Mouse (Mus musculus) erythroid progenitor cell, adult 5-6 weeks (primary cell): ENCODE data around the gene Ctrl. TPM values are rescaled to one million over a fixed set of nuclear protein-coding genes. Genes with fewer than 3 reads are reported as not detected.

Experiments used
- ATAC-seq: replicated peaks from 2 replicates; pipeline ENCODE4 v1.8.0; 2016; ENCODE audit warnings: moderate number of reproducible peaks, mild to moderate bottlenecking, moderate TSS enrichment, inconsistent platforms; ENCODE audit not compliant: poor library complexity, low FRiP score, severe bottlenecking
- total RNA-seq, 2 experiments: library from RNA; stranded (forward) in 1 of 2; stranded (reverse) in 1 of 2; fragments of 150-400 nt in 1 of 2; fragments of 186-747, 209-891 nt in 1 of 2; gene quantifications; 2 replicates each; pipeline versions ENCODE4 v1.2.3 to v1.2.4; 2015 to 2017; ENCODE audit warnings: low replicate concordance in 2 of 2

Gene Ctrl
- total RNA-seq, 2 experiments from 2014 or later: not detected

DNA sequence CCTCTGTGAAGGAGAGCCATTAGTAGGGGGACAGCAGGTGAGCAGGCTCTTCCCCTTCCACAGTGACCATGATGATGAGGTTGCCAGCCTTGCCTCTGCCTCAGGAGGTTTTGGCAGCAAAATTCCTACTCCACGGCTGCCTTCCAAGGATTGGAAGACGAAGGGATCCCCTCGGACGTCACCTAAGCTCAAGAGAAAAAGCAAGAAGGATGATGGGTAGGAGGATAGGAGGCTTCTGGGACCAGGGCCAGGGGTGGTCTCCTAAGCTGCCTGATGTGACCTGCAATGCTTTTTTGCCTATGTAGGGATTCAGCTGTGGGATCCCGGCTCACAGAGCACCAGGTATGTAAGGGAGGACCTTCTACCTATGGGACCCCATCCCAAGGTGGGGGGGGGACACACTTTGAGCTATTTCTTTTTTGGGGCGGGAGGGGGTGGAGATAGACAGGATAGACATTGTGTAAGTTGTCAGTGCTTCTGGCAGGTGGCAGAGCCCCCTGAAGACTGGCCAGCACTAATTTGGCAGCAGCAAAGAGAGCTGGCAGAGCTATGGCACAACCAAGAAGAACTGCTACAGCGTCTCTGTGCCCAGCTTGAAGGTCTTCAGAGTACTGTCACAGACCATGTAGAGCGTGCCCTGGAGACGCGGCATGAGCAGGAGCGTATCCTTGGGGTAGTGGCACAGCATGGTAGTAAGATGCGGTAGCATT lies 43.8 kb downstream of the Ctrl start:
- ATAC-seq: no peak

Other genes with a start within 250 kb of the Ctrl start
- gene Carmil2, start 247.6 kb downstream of the Ctrl start, total RNA-seq (2015; ENCODE audit: low replicate concordance): 4.7 and 5.4 TPM in 2 replicates
- gene Carmil2, start 247.6 kb downstream of the Ctrl start, total RNA-seq (2017; ENCODE audit: low replicate concordance): 4.2 and 7.0 TPM in 2 replicates
- gene Acd, start 232.8 kb downstream of the Ctrl start, total RNA-seq (2015; ENCODE audit: low replicate concordance): 10.9 and 22.0 TPM in 2 replicates
- gene Acd, start 232.8 kb downstream of the Ctrl start, total RNA-seq (2017; ENCODE audit: low replicate concordance): 1.7 and 9.7 TPM in 2 replicates
- 1.7 and 3.6 TPM in 2 replicates for gene Pard6a, start 232.7 kb downstream of the Ctrl start, total RNA-seq (2015; ENCODE audit: low replicate concordance)
- 2.7 TPM in 1 of 2 replicates, not detected in the other for gene Pard6a, start 232.7 kb downstream of the Ctrl start, total RNA-seq (2017; ENCODE audit: low replicate concordance)
- gene 4933405L10Rik, start 226.2 kb downstream of the Ctrl start, total RNA-seq (2015; ENCODE audit: low replicate concordance): not detected in 2 replicates
- gene 4933405L10Rik, start 226.2 kb downstream of the Ctrl start, total RNA-seq (2017; ENCODE audit: low replicate concordance): not detected in 2 replicates
- 2.9 and 5.4 TPM in 2 replicates for gene Enkd1, start 225.7 kb downstream of the Ctrl start, total RNA-seq (2015; ENCODE audit: low replicate concordance)
- 0.15 and 3.7 TPM in 2 replicates for gene Enkd1, start 225.7 kb downstream of the Ctrl start, total RNA-seq (2017; ENCODE audit: low replicate concordance)
- gene Gfod2, start 175.2 kb downstream of the Ctrl start, total RNA-seq (2015; ENCODE audit: low replicate concordance): not detected in 2 replicates
- gene Gfod2, start 175.2 kb downstream of the Ctrl start, total RNA-seq (2017; ENCODE audit: low replicate concordance): 0.51 TPM in 1 of 2 replicates, not detected in the other
- gene Ranbp10, start 106.5 kb downstream of the Ctrl start, total RNA-seq (2015; ENCODE audit: low replicate concordance): 306 and 341 TPM in 2 replicates
- 296 and 297 TPM in 2 replicates for gene Ranbp10, start 106.5 kb downstream of the Ctrl start, total RNA-seq (2017; ENCODE audit: low replicate concordance)
- gene Tsnaxip1, start 106.1 kb downstream of the Ctrl start, total RNA-seq (2015; ENCODE audit: low replicate concordance): 2.9 TPM in 1 of 2 replicates, not detected in the other
- gene Tsnaxip1, start 106.1 kb downstream of the Ctrl start, total RNA-seq (2017; ENCODE audit: low replicate concordance): 1.4 TPM in 1 of 2 replicates, not detected in the other
- gene Cenpt, start 80.6 kb downstream of the Ctrl start, total RNA-seq (2015; ENCODE audit: low replicate concordance): 57.0 and 57.3 TPM in 2 replicates
- gene Cenpt, start 80.6 kb downstream of the Ctrl start, total RNA-seq (2017; ENCODE audit: low replicate concordance): 55.2 and 94.3 TPM in 2 replicates
- gene Thap11, start 78.7 kb downstream of the Ctrl start, total RNA-seq (2015; ENCODE audit: low replicate concordance): 9.6 and 22.0 TPM in 2 replicates
- 11.0 and 18.6 TPM in 2 replicates for gene Thap11, start 78.7 kb downstream of the Ctrl start, total RNA-seq (2017; ENCODE audit: low replicate concordance)
- 57.8 and 102 TPM in 2 replicates for gene Nutf2, start 73.3 kb downstream of the Ctrl start, total RNA-seq (2015; ENCODE audit: low replicate concordance)
- 15.3 and 42.5 TPM in 2 replicates for gene Nutf2, start 73.3 kb downstream of the Ctrl start, total RNA-seq (2017; ENCODE audit: low replicate concordance)
- 12.2 and 15.9 TPM in 2 replicates for gene Edc4, start 53.0 kb downstream of the Ctrl start, total RNA-seq (2015; ENCODE audit: low replicate concordance)
- 22.1 and 25.5 TPM in 2 replicates for gene Edc4, start 53.0 kb downstream of the Ctrl start, total RNA-seq (2017; ENCODE audit: low replicate concordance)
- gene Nrn1l, start 40.3 kb downstream of the Ctrl start, total RNA-seq (2015; ENCODE audit: low replicate concordance): not detected in 2 replicates
- not detected in 2 replicates for gene Nrn1l, start 40.3 kb downstream of the Ctrl start, total RNA-seq (2017; ENCODE audit: low replicate concordance)
- gene Pskh1, start 33.4 kb downstream of the Ctrl start, total RNA-seq (2015; ENCODE audit: low replicate concordance): 5.4 and 8.6 TPM in 2 replicates
- gene Pskh1, start 33.4 kb downstream of the Ctrl start, total RNA-seq (2017; ENCODE audit: low replicate concordance): 7.1 and 11.7 TPM in 2 replicates
- gene Psmb10, start 4.6 kb upstream of the Ctrl start, total RNA-seq (2015; ENCODE audit: low replicate concordance): 20.2 and 25.2 TPM in 2 replicates
- gene Psmb10, start 4.6 kb upstream of the Ctrl start, total RNA-seq (2017; ENCODE audit: low replicate concordance): 2.7 and 4.2 TPM in 2 replicates
- not detected in 2 replicates for gene Lcat, start 9.5 kb upstream of the Ctrl start, total RNA-seq (2015; ENCODE audit: low replicate concordance)
- 2.4 TPM in 1 of 2 replicates, not detected in the other for gene Lcat, start 9.5 kb upstream of the Ctrl start, total RNA-seq (2017; ENCODE audit: low replicate concordance)
- 2.5 and 3.4 TPM in 2 replicates for gene Slc12a4, start 32.2 kb upstream of the Ctrl start, total RNA-seq (2015; ENCODE audit: low replicate concordance)
- 4.0 and 13.7 TPM in 2 replicates for gene Slc12a4, start 32.2 kb upstream of the Ctrl start, total RNA-seq (2017; ENCODE audit: low replicate concordance)
- not detected in 2 replicates for gene Dpep3, start 45.6 kb upstream of the Ctrl start, total RNA-seq (2015; ENCODE audit: low replicate concordance)
- gene Dpep3, start 45.6 kb upstream of the Ctrl start, total RNA-seq (2017; ENCODE audit: low replicate concordance): not detected in 2 replicates
- gene Dus2, start 57.5 kb upstream of the Ctrl start, total RNA-seq (2015; ENCODE audit: low replicate concordance): 0.72 and 6.7 TPM in 2 replicates
- 6.3 and 14.4 TPM in 2 replicates for gene Dus2, start 57.5 kb upstream of the Ctrl start, total RNA-seq (2017; ENCODE audit: low replicate concordance)
- not detected in 2 replicates for gene Dpep2nb, start 72.1 kb upstream of the Ctrl start, total RNA-seq (2015; ENCODE audit: low replicate concordance)
- gene Dpep2nb, start 72.1 kb upstream of the Ctrl start, total RNA-seq (2017; ENCODE audit: low replicate concordance): not detected in 2 replicates
- gene Ddx28, start 78.0 kb upstream of the Ctrl start, total RNA-seq (2015; ENCODE audit: low replicate concordance): 1.8 and 4.6 TPM in 2 replicates
- 3.2 and 5.0 TPM in 2 replicates for gene Ddx28, start 78.0 kb upstream of the Ctrl start, total RNA-seq (2017; ENCODE audit: low replicate concordance)
- 71.3 and 80.4 TPM in 2 replicates for gene Nfatc3, start 125.0 kb upstream of the Ctrl start, total RNA-seq (2015; ENCODE audit: low replicate concordance)
- gene Nfatc3, start 125.0 kb upstream of the Ctrl start, total RNA-seq (2017; ENCODE audit: low replicate concordance): 32.7 and 37.5 TPM in 2 replicates
- not detected in 2 replicates for gene Esrp2, start 203.1 kb upstream of the Ctrl start, total RNA-seq (2015; ENCODE audit: low replicate concordance)
- 0.08 TPM in 1 of 2 replicates, not detected in the other for gene Esrp2, start 203.1 kb upstream of the Ctrl start, total RNA-seq (2017; ENCODE audit: low replicate concordance)
- gene Pla2g15, start 216.5 kb upstream of the Ctrl start, total RNA-seq (2015; ENCODE audit: low replicate concordance): 1.7 and 9.4 TPM in 2 replicates
- 4.4 and 8.6 TPM in 2 replicates for gene Pla2g15, start 216.5 kb upstream of the Ctrl start, total RNA-seq (2017; ENCODE audit: low replicate concordance)
- gene Slc7a6, start 235.0 kb upstream of the Ctrl start, total RNA-seq (2015; ENCODE audit: low replicate concordance): 1.4 and 3.4 TPM in 2 replicates
- 2.0 and 2.2 TPM in 2 replicates for gene Slc7a6, start 235.0 kb upstream of the Ctrl start, total RNA-seq (2017; ENCODE audit: low replicate concordance)